Mouse (Mus musculus) liver, embryonic 15.5 days (tissue): Measurements from ENCODE around the gene Cers2. TPM values are rescaled to one million over a fixed set of nuclear protein-coding genes. Genes with fewer than 3 reads are reported as not detected.

Source experiments
- ATAC-seq: fragments of 200-750 bp; cut with Nextera tagmentation; 2 replicates; pipeline ENCODE4 v1.8.0; 2017; ENCODE audit warnings: moderate number of reproducible peaks, mild to moderate bottlenecking, moderate library complexity; ENCODE audit not compliant: insufficient read depth
- H3K27ac ChIP-seq: fragments of 300-500 bp; sonication (generic); replicated peaks from 2 replicates; pipeline ENCODE4 v1.5.1; 2015; ENCODE audit warnings: mild to moderate bottlenecking, inconsistent platforms
- H3K27me3 ChIP-seq: fragments of 300-500 bp; sonication (generic); 2 replicates; pipeline ENCODE4 v1.6.1; 2015; ENCODE audit warnings: mild to moderate bottlenecking, inconsistent platforms
- H3K36me3 ChIP-seq: fragments of 300-500 bp; sonication (generic); replicated peaks from 2 replicates; pipeline ENCODE4 v1.6.1; 2015; ENCODE audit warnings: moderate library complexity, mild to moderate bottlenecking, inconsistent platforms
- H3K4me1 ChIP-seq: fragments of 300-500 bp; sonication (generic); replicated peaks from 2 replicates; pipeline ENCODE4 v1.6.1; 2015; ENCODE audit warnings: inconsistent platforms
- H3K4me2 ChIP-seq: fragments of 300-500 bp; sonication (generic); 2 replicates; pipeline ENCODE4 v1.6.1; 2015; ENCODE audit warnings: moderate library complexity, mild to moderate bottlenecking, inconsistent platforms
- H3K4me3 ChIP-seq: fragments of 300-500 bp; sonication (generic); replicated peaks from 2 replicates; pipeline ENCODE4 v1.5.1; 2015; ENCODE audit warnings: mild to moderate bottlenecking, inconsistent platforms
- H3K9ac ChIP-seq: fragments of 300-500 bp; sonication (generic); 2 replicates; pipeline ENCODE4 v1.6.1; 2015; ENCODE audit warnings: moderate library complexity, mild to moderate bottlenecking, inconsistent platforms
- H3K9me3 ChIP-seq: fragments of 300-500 bp; sonication (generic); replicated peaks from 2 replicates; pipeline ENCODE4 v1.6.1; 2016; ENCODE audit warnings: inconsistent platforms
- WGBS: fragments of 180-500 bp; shearing (Covaris S2); methylation state at CpG from one replicate; pipeline ENCODE4 v1.1.7; 2015; ENCODE audit warnings: mixed read lengths; ENCODE audit not compliant: insufficient replicate concordance; 5-methylcytosine and 5-hydroxymethylcytosine counted together
- polyA plus RNA-seq: library from polyadenylated mRNA; unstranded; fragments of >200 nt; fragmentation: Nextera tagmentation; extraction: Ambion mirVana; gene quantifications from 2 replicates; pipeline ENCODE4 v1.2.1, GENCODE M21; 2015

Gene Cers2
- polyA plus RNA-seq, 1 experiment from 2014 or later, result 110 TPM

- WGBS, result 70% methylated on average over 4 of the region's 4 CpGs
- Histone ChIP-seq H3K27me3 (no peaks in the 10 kb centered on the region), H3K9me3 (no peaks in the 10 kb centered on the region), H3K4me2 (no peak overlapping the region), H3K9ac (no peak overlapping the region), H3K36me3 (peaks cover 7% of the 10 kb centered on the region; the same call in 1 of the 2 replicates), H3K27ac (no peak overlapping the region), H3K4me3 (no peak overlapping the region), H3K4me1 (peaks cover 18% of the 10 kb centered on the region)
- no peak for ATAC-seq
These were observed 8.3 kb upstream of the Cers2 start for GRCm38 (mm10) chr3:95306244-95306643.

DNA sequence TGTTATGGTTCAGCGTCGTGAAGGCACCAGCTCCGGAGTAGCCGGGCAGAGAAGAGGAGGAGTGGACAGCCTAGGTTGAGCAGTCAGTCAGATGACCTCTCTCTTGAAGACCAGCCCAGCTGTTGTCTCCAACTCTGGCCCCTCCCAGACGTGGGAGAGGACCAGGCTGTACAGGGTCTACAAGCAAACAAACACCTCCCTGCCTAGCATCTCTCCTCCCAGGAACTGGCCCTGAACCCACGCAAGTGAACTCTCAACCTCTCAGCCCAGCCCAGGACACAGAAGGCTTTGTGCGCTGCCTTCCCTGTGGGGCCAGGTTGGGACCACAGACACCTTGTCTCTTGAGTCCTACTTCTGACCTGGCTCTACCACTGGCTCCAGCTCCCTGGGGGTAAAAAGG lies 7.5 kb upstream of the Cers2 start, which contains the start of gene Anxa9:
Gene Anxa9, minus strand, starts transcription at position 77 of the 400 bp plus-strand sequence.
- H3K27me3 ChIP-seq, result no peaks in the 10 kb centered on the region
- no peak within 1 kb of the TSS for H3K27ac ChIP-seq
- 62% methylated on average over 7 of the region's 7 CpGs for WGBS
- H3K9ac ChIP-seq, result no peak within 1 kb of the TSS
- peaks cover 26% of the 10 kb centered on the region for H3K4me1 ChIP-seq
- H3K4me2 ChIP-seq, result no peak within 1 kb of the TSS
- no peaks in the 10 kb centered on the region for H3K9me3 ChIP-seq
- ATAC-seq, result no peak
- H3K36me3 ChIP-seq, result peaks cover 7% of the 10 kb centered on the region; the same call in 1 of the 2 replicates
- no peak within 1 kb of the TSS for H3K4me3 ChIP-seq

DNA sequence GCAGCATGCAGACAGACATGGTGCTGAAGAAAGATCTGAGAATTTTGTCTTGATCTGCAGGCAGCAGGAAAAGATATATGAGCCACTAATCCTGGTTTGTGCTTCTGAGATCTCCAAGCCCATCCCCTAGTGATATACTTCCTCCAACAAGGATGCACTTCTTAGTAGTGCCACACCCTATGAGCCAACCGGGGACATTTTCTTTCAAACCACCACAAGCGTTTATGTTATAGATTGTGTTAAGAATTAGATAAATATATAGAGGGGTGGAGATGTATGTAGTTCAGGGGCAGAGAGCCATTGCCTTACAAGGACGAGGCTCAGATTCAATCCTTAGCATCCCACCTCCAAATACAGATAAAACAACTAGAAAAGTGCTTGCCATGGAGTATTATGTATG lies 4.1 kb upstream of the Cers2 start:
- ATAC-seq, result no peak
- Histone ChIP-seq H3K4me3 (no peak overlapping the region), H3K27me3 (no peaks in the 10 kb centered on the region), H3K27ac (no peak overlapping the region), H3K4me2 (no peak overlapping the region), H3K36me3 (peaks cover 5% of the 10 kb centered on the region; the same call in 1 of the 2 replicates), H3K4me1 (peaks cover 54% of the 10 kb centered on the region), H3K9me3 (no peaks in the 10 kb centered on the region), H3K9ac (no peak overlapping the region)
- WGBS, result 36% methylated on average over 3 of the region's 3 CpGs

DNA sequence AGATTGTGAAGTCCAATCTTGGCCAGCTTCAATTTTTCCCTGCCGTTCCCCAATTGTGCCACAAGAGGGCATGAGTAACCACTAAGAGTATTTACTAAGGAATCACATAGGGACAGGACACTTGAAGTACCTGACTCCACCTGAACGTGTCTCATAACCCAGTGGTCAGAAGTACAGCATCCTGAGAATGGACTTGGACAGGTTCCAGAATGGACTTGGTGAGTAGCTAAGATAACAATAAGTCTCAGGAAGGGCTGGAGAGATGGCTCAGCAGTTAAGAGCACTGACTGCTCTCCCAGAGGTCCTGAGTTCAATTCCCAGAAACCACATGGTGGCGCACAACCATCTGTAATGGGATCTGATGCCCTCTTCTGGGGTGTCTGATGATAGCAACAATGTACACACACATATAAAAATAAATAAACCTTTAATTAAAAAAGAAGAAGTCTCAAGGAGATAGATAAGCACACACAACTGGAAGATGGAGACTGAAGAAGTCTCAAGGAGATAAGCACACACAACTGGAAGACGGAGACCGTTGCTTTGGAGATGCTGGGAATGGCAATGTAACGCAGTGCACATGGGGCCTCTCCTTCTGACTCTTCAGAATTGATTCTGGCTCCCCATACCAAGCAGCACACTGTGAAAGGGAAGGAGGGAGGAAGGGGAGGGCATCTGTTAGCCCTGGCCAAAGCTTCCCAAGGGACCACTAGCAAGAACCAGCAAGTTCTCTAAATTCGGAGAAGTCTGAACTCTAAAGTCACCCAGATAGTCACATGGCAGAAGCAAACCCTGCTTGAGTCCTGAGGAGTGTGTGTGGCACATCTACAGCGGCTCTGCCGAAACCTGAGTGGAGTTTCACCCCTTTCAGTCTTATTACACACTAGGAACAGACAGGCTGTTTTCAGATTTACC lies 3.4 kb upstream of the Cers2 start:
- Histone ChIP-seq H3K9ac (no peak overlapping the region), H3K4me1 (peaks cover 62% of the 10 kb centered on the region)

GRCm38 (mm10) chr3:95312623-95313022 lies 2.0 kb upstream of the Cers2 start:
- peak; percentile 30 for ATAC-seq
- 0 out of 2 replicates have a peak overlapping the region, but pooled peaks have one; percentile 21 for H3K9ac ChIP-seq
- H3K4me1 ChIP-seq, result peaks cover 68% of the 10 kb centered on the region
- H3K36me3 ChIP-seq, result no peaks in the 10 kb centered on the region; the same call in 1 of the 2 replicates
- 7% methylated on average over 6 of the region's 6 CpGs for WGBS
- no peaks in the 10 kb centered on the region for H3K27me3 ChIP-seq
- peak overlapping the region; percentile 91 for H3K4me3 ChIP-seq
- H3K9me3 ChIP-seq, result no peaks in the 10 kb centered on the region
- H3K27ac ChIP-seq, result peak overlapping the region; percentile 93
- peak overlapping the region; percentile 98 for H3K4me2 ChIP-seq

More for the DNA sequence above, 3.4 kb upstream of the Cers2 start:
- H3K4me3 ChIP-seq, result no peak overlapping the region
- peak overlapping the region; percentile 36 for H3K4me2 ChIP-seq
- no peaks in the 10 kb centered on the region for H3K27me3 ChIP-seq
- no peak for ATAC-seq
- H3K36me3 ChIP-seq, result no peaks in the 10 kb centered on the region
- H3K27ac ChIP-seq, result peak overlapping the region; percentile 93
- no peaks in the 10 kb centered on the region for H3K9me3 ChIP-seq
- WGBS, result 29% methylated on average over 9 of the region's 9 CpGs

DNA sequence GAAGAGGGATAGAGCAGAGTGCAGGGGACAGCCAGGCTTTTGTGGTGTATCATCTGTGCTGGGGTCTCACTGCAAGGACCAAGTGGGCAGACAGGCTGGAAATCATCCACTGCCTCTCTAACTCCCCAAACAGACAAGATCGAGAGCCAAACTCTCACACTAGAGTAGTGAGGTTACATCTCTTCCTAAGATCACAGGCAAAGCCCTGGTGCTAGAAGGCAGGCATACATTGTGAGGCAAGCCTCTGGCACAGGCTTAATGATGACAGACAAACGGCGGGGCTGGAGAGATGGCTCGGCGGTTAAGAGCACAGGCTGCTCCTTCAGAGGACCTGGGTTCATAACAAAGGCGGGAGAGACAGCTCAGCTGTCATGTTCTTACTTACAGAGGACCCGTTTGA lies 1.1 kb upstream of the Cers2 start:
- no peaks in the 10 kb centered on the region for H3K9me3 ChIP-seq
- no peaks in the 10 kb centered on the region; the same call in 1 of the 2 replicates for H3K36me3 ChIP-seq
- H3K27me3 ChIP-seq, result no peaks in the 10 kb centered on the region
- H3K27ac ChIP-seq, result peak overlapping the region; percentile 93
- 9% methylated on average over 7 of the region's 7 CpGs for WGBS
- ATAC-seq, result no peak
- H3K4me3 ChIP-seq, result peak overlapping the region; percentile 91
- H3K4me1 ChIP-seq, result peaks cover 74% of the 10 kb centered on the region
- H3K4me2 ChIP-seq, result peak overlapping the region; percentile 98
- H3K9ac ChIP-seq, result peak overlapping the region; percentile 50; the same call in 1 of the 2 replicates

GRCm38 (mm10) chr3:95314075-95314474 lies 516 bp upstream of the Cers2 start:
- Histone ChIP-seq H3K27me3 (no peaks in the 10 kb centered on the region), H3K4me3 (peak overlapping the region; percentile 91), H3K9ac (peak overlapping the region; percentile 96), H3K36me3 (no peaks in the 10 kb centered on the region; the same call in 1 of the 2 replicates), H3K9me3 (no peaks in the 10 kb centered on the region), H3K27ac (peak overlapping the region; percentile 93), H3K4me1 (peaks cover 80% of the 10 kb centered on the region), H3K4me2 (peak overlapping the region; percentile 98)
- ATAC-seq, result no peak
- WGBS, result 41% methylated on average over 6 of the region's 6 CpGs

GRCm38 (mm10) chr3:95315094-95315843 lies 678 bp downstream of the Cers2 start:
- ATAC-seq, result peak; percentile 89
- Histone ChIP-seq H3K36me3 (peaks cover 7% of the 10 kb centered on the region), H3K9ac (peak overlapping the region; percentile 96)

DNA sequence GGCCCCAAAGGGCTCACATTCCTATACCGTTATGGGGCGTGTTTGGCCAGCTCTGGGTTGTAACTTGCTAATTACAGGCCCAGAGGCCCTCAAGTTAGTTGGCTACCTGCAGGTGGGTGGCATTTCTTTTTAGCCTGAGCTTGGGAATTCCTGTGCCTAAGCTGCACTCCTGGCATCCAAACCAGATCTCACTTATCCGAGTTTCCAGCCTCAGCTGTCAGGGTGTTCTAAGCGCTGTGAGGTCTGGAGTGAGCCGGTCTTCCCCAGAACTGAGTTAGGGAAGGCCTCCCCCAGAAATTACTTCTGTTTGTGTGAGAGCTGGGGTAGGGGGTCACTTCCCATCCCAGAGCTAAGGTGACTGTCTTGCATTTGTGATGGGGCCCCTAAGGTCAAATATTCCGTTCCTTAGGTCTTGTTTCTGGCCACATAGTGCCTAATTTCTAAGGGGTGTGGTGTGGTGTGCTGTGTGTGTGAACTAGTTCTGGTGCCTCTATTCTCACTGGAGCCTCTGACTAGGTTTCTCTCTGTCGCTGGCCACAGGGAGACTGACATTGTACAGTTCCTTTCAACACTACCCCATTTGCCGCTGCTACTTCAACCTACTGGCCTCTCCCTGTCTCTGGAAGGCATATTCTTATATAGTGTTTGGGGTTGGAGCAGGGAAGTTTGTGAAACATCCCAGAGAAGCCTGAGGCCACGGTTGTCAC lies 1.4 kb downstream of the Cers2 start:
- Histone ChIP-seq H3K27ac (peak overlapping the region; percentile 93), H3K4me2 (peak overlapping the region; percentile 98), H3K9ac (peak overlapping the region; percentile 96), H3K36me3 (peaks cover 14% of the 10 kb centered on the region), H3K4me1 (peaks cover 89% of the 10 kb centered on the region), H3K9me3 (no peaks in the 10 kb centered on the region), H3K4me3 (peak overlapping the region; percentile 91), H3K27me3 (no peaks in the 10 kb centered on the region)
- ATAC-seq, result no peak; the same call in 1 of the 2 replicates
- WGBS, result 2% methylated on average over 9 of the region's 9 CpGs

More at GRCm38 (mm10) chr3:95315094-95315843, 678 bp downstream of the Cers2 start:
- Histone ChIP-seq H3K4me1 (peaks cover 89% of the 10 kb centered on the region), H3K4me3 (peak overlapping the region; percentile 91), H3K27me3 (no peaks in the 10 kb centered on the region), H3K9me3 (no peaks in the 10 kb centered on the region), H3K27ac (peak overlapping the region; percentile 93), H3K4me2 (peak overlapping the region; percentile 98)
- WGBS, result under 1% methylated on average over 71 of the region's 71 CpGs

DNA sequence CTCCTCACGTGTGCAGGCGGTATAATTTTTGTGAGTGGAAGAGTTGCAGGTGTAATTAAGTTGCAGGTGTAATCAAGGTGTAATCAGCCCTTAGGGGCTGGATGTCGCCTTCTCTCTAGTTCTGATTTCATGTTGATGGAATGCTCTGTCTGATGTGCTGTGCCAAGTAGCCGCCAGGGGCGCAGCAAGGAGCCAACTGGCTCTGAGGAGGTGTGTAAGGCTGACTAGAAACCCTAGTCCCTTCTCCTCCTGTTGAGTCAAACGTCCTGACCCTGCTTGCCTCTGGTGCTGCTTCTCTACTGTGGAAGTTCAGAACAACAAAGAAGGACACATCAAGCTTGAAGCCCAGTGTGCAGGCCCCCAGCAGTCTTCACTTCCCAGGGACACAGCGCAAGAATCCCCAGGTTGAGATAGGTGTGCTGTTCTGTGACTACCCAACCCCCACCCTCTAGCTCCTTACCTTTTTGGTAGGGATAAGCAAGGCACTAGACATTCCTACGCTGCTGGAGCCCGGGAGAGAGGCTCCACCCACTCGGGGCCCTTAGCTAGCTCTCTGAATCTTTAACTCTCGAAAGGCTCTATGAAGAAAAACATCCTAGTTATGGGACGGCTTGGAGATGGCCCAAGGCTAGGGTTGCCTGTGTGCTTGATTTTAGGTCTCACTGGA lies 3.0 kb downstream of the Cers2 start:
- peak overlapping the region; percentile 7; the same call in 1 of the 2 replicates for H3K4me3 ChIP-seq
- 22% methylated on average over 12 of the region's 12 CpGs for WGBS

More for the DNA sequence above, 3.0 kb downstream of the Cers2 start:
- peak overlapping the region; percentile 98 for H3K4me2 ChIP-seq
- H3K27me3 ChIP-seq, result no peaks in the 10 kb centered on the region
- peak overlapping the region; percentile 25; the same call in 1 of the 2 replicates for H3K9ac ChIP-seq
- peaks cover 29% of the 10 kb centered on the region for H3K36me3 ChIP-seq
- no peaks in the 10 kb centered on the region for H3K9me3 ChIP-seq
- H3K4me1 ChIP-seq, result peaks cover 74% of the 10 kb centered on the region
- peak overlapping the region; percentile 72 for H3K27ac ChIP-seq
- ATAC-seq, result no peak
